Mouse (Mus musculus) liver (tissue): ENCODE data around the gene Bicdl1.

Experiments
- DNase-seq: peaks from one replicate; pipeline ENCODE4 v3.0.0-alpha.2; 2020; ENCODE audit warnings: mixed read lengths

Gene Bicdl1

GRCm38 (mm10) chr5:115724422-115724821 is 7.0 kb downstream of the Bicdl1 start:
- no peak for DNase-seq

- no peak for DNase-seq
These were observed 9.0 kb downstream of the Bicdl1 start for GRCm38 (mm10) chr5:115722188-115722959.

DNA sequence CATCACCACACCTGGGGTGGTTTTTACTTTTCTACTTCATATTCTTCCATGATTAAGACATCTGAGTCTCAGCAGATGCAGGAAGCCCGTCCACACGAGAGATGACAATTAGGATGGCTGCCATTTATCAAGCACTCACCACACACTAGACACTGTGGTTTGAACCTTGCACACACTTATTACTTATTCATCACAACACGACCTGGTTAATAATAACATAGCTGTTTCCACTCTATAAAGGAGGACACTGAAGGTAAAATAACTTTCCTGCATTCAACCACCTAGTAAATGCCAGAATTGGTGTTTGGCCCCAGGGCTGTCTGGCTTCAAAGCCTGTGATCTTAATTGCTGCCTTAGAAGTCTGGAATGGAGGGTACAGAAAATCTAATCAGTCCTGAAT is 10.7 kb downstream of the Bicdl1 start:
- no peak for DNase-seq

DNA sequence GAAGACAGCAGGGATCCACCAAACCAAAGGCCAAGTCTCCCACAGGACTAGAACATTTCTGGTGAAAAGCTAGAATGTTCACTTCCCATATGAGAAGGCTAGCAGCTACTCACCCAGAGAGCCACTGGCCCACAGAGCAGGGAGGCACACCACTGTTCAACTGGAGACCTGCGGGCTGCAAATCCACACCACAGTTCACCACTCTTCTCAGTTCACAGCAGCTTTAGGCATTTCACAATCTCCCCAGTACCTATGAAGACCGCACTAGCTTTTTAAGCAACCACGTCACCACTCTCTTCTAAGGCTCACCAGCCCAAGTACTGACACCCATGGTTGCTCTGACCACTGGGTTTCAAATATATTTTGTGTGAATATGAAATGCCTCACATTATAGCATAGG is 13.7 kb downstream of the Bicdl1 start:
- DNase-seq: no peak

DNA sequence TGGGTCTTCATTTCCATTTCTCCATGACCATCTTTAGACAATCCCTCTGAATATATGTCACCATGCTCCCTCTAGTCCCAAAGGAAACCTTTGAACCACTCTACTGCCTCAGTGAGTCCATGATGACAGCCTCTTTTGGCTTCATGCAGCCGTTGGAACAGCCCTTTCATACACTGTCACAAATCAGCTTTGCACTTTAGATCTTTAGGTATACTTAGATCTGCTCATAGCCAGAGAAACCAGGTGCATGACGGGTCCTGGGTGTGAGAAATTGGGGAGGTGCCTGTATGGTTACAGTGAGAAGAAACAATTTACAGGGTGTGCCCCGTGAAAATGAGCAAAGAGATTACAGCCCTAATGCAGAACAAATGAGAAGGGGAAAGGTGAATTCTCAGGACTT is 14.3 kb downstream of the Bicdl1 start:
- no peak for DNase-seq

GRCm38 (mm10) chr5:115716426-115716825 is 15.0 kb downstream of the Bicdl1 start:
- no peak for DNase-seq

GRCm38 (mm10) chr5:115714761-115715160 is 16.7 kb downstream of the Bicdl1 start:
- no peak for DNase-seq

- DNase-seq: no peak
These were observed 18.9 kb downstream of the Bicdl1 start for GRCm38 (mm10) chr5:115712487-115712886.

DNA sequence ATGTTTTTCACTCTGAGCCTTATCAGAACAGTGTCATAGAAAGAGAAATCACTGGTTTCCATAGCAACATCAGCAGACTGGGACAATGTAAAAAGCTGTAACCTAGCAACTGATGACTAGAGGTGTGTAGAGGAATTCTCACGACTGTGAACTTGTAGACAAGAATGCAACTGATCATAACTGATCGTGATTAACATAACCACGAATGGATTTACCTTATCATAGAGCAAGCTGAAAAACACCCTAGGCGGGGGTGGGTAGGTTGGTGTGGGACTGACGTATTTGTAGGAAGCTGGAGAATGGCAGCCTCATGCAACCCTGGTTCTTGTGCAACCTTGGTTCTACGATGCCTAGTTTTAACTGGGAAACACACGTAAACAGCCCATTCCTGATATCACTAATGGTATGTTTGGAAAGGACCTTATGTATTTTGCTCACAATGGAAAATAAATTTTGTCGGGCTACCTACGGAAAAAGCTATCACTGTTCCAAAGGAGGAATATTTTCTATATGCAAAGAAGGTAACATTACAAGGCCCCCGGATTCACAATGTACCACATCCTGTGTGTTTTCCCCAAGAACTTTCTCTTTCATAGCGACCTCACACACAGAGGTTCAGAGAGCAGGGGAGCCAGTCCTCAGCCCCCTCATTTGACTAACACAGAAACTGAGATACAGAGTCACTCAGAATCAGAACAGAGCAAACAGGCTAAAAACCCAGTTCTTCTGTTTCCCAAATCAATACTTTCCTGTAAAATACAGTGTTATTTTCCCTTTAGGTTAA is 19.6 kb downstream of the Bicdl1 start:
- DNase-seq: no peak

GRCm38 (mm10) chr5:115710171-115710570 is 21.2 kb downstream of the Bicdl1 start:
- DNase-seq: no peak

- no peak for DNase-seq
These were observed 22.5 kb downstream of the Bicdl1 start for GRCm38 (mm10) chr5:115708930-115709329.

- DNase-seq: no peak
These were observed 29.4 kb downstream of the Bicdl1 start for GRCm38 (mm10) chr5:115701981-115702380.

- DNase-seq: no peak
These were observed 30.2 kb downstream of the Bicdl1 start for GRCm38 (mm10) chr5:115701215-115701614.

- DNase-seq: no peak
These were observed 34.6 kb downstream of the Bicdl1 start for GRCm38 (mm10) chr5:115696811-115697210.

DNA sequence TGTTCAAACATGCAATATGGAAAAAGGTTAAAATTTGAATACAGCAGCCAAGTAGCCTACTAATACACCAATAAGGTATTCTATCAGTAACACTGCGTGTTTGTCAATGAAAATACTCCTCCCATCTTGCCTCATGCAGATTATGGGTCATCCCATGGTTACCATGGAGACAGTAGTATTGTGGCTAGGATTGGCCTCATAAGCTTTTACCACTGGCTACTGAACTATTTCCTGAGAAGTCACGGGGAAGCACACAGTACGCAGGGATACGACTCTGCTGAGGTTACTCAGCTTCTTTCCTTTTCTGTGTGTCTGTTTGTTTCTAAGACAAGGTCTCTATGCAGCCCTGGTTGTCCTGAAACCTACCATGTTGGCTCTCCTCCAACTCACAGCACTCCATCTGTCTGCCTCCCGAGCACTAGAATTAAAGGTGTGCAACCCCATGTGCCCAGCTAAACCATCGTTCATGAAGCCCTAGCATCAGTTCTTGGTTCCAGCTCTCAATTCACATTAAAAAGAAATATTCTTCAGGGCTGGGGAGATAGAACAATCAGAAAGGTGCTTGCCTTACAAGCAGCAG is 36.1 kb downstream of the Bicdl1 start:
- DNase-seq: no peak

DNA sequence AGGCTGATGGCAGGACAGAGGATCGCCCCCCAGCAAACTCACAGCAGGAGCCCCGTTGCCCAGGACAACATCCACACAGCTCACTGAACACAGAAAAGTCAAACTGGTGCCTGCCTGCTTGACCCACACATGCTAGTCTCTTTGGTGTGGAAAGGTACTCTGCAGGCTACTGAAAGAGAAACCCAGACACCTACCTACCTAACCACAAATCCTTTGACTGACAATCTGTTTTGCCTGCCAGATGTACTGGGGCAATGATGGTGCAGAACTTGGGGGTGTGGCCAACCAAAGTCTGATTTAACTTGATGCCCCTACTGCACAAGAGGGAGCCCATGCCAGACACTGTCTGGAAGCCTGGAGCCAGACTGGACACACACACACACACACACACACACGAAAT is 38.1 kb downstream of the Bicdl1 start:
- DNase-seq: no peak

DNA sequence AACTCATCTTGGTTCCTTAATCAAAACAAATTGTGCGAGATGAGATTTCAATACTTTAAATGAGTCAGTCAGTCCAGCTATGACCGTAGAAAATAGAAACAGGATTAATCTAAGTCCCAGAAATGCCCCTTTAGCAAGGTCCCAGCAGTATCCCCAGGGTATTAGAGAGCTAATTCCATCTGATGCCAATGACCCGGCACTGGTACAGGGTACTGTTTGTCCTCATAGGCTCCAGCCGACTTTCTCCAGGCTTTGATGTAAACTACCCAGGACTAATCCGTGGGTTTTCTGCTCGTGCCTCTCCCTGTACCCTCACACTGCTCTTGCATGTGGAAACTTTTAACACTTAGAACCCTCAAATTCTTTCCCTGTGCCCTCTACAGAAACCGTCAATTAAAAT is 44.7 kb downstream of the Bicdl1 start:
- DNase-seq: no peak

- DNase-seq: no peak
These were observed 46.3 kb downstream of the Bicdl1 start for GRCm38 (mm10) chr5:115685126-115685525.

- peak; percentile 1 for DNase-seq
These were observed 59.6 kb downstream of the Bicdl1 start for GRCm38 (mm10) chr5:115671846-115672245.

DNA sequence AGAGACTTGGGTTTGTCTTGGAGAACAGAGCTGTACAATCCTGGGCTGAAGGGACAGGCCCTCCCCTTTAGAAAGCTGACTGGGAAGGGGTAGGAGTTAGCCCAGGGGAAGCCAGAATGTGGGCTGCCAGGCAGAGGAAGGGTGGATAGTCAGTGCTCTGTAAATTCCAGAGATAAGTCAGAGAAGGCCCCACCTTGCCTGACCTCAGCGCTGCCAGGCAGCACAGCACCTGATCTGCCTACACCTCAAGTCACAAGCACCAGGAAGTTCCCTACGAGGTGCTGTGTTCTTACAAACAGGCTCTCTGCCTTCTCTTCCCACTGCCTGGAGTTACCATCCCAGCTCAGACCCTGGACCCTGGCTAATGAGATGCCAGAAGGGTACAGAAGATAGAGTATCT is 61.0 kb downstream of the Bicdl1 start:
- peak; percentile 1 for DNase-seq

GRCm38 (mm10) chr5:115669974-115670373 is 61.4 kb downstream of the Bicdl1 start:
- peak; percentile 1 for DNase-seq

- DNase-seq: peak; percentile 1
These were observed 62.4 kb downstream of the Bicdl1 start for GRCm38 (mm10) chr5:115668986-115669385.

GRCm38 (mm10) chr5:115667894-115668293 is 63.5 kb downstream of the Bicdl1 start:
- DNase-seq: peak; percentile 1

DNA sequence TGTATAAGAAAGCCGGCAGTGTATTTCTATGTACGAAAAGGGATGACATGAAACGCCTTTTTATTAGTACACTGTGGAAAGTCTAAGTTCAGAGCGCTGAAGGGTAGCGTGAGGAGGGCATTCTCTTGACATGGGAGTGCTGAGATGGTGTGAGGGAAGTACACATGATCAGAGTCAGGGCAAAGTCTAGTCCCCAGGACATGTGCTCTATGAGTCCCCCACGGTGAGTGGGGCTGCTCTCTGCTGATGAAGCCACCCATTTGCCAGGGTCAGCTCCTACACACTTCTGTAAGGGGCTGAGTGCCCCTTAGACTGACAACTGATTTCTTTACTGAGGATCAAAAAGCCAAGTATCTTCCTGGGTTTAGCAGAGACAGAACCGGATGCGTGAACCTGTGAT is 64.2 kb downstream of the Bicdl1 start:
- DNase-seq: no peak
